Mouse (Mus musculus): Measurements from ENCODE around the gene Shf. TPM values are rescaled to one million over a fixed set of nuclear protein-coding genes. Genes with fewer than 3 reads are reported as not detected.

Gene Shf
- polyA plus RNA-seq, 1 experiment, result 12.3 TPM

DNA sequence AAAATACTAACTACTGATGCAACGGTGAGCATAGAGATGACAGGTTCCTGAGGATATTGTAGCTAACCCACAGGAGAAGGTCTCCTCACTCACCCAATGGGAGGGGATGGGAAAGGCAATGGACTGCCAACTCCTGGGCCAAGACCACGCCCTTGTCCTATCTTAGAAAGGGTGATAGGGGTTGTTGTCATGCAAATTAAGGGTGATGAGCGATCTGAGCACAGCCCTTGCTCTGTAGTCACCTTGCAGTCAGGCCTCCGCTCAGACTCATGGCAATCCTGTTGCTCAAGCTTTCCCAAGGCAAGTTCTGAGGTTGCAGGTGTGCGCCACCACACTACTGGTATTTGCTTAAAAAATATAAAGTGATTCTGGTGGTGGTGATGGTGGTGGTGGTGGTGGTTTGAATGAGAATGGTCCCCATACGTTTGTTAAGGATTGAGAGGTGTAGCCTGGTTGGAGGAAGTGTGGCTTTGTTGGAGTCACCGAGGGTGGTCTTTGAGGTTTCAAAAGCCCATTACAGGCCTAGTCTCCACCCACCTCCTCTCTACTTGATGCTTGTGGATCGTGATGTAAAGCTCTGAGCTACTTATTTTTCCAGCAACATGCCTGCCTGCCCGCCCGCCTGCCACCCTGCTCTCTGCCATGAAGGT lies 1.3 kb upstream of the Shf start:
- no peak overlapping the region for H3K4me3 ChIP-seq (ENCODE audit: insufficient read depth, low read length)
- TF ChIP-seq POLR2A (IDR thresholded peaks at IDR 0.05; ENCODE audit: low read depth, low read length), result no peak
- TF ChIP-seq CTCF (IDR thresholded peaks at IDR 0.05; ENCODE audit: borderline replicate concordance, insufficient read depth, low read length), result no peak

GRCm38 (mm10) chr2:122368081-122368971 lies 636 bp downstream of the Shf start:
- H3K4me3 ChIP-seq (ENCODE audit: insufficient read depth, low read length), result peak overlapping the region; percentile 60
- TF ChIP-seq CTCF (IDR thresholded peaks at IDR 0.05; ENCODE audit: borderline replicate concordance, insufficient read depth, low read length), result no peak
- TF ChIP-seq POLR2A (IDR thresholded peaks at IDR 0.05; ENCODE audit: low read depth, low read length), result no peak
- no peak overlapping the region for H3K27ac ChIP-seq (ENCODE audit: insufficient read depth, low read length)
- H3K4me1 ChIP-seq (ENCODE audit: control insufficient read depth, insufficient read depth, low read length), result peaks cover 4% of the 10 kb centered on the region; the same call in 1 of the 2 replicates

More for the DNA sequence above, 1.3 kb upstream of the Shf start:
- no peak overlapping the region for H3K27ac ChIP-seq (ENCODE audit: insufficient read depth, low read length)
- H3K4me1 ChIP-seq (ENCODE audit: control insufficient read depth, insufficient read depth, low read length), result peaks cover 4% of the 10 kb centered on the region; the same call in 1 of the 2 replicates

DNA sequence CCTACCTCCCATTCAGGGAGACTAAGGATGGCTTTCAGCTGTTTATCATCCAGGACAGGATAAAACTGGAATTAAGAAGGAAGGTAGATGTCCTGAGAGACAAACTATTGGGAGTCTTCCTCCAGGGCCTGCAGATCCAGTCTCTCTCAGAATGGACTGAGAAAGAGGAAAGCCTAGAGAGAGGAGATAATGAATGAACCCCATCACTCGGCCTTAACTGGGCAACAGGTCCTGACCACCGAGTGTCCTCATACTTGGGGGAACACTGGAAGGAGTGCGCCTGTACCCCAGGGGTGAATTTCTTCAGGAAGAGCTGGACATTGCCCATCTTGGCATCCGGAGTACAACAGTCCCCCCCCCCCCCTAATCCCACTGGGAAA lies 1.3 kb downstream of the Shf start:
- H3K4me1 ChIP-seq (ENCODE audit: control insufficient read depth, insufficient read depth, low read length), result peaks cover 4% of the 10 kb centered on the region; the same call in 1 of the 2 replicates
- H3K27ac ChIP-seq (ENCODE audit: insufficient read depth, low read length), result no peak overlapping the region
- peak overlapping the region; percentile 60 for H3K4me3 ChIP-seq (ENCODE audit: insufficient read depth, low read length)
- TF ChIP-seq POLR2A (IDR thresholded peaks at IDR 0.05; ENCODE audit: low read depth, low read length) (no peak), CTCF (IDR thresholded peaks at IDR 0.05; ENCODE audit: borderline replicate concordance, insufficient read depth, low read length) (no peak)

DNA sequence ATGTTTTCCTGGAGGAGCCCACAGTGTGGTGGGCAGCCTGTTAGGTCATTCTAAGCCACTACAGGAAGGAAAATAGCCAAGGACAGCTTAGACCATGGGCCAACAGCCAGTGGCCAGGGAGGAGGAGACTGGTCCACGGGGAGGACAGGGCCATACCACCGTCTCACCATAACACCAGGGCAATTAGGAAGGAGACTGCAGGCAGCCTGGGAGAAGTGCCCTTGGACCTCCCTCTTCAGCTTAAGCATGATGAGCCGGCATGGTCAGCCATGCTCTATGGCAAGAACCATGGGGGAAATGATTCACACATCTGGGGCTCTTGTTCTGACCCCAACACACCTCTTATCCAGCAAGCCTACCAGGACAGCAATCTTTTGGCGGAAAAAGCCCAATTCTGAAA lies 1.8 kb downstream of the Shf start:
- H3K27ac ChIP-seq (ENCODE audit: insufficient read depth, low read length), result no peak overlapping the region
- TF ChIP-seq CTCF (IDR thresholded peaks at IDR 0.05; ENCODE audit: borderline replicate concordance, insufficient read depth, low read length) (no peak), POLR2A (IDR thresholded peaks at IDR 0.05; ENCODE audit: low read depth, low read length) (no peak)

GRCm38 (mm10) chr2:122366706-122367105 lies 2.3 kb downstream of the Shf start:
- H3K27ac ChIP-seq (ENCODE audit: insufficient read depth, low read length), result no peak overlapping the region
- TF ChIP-seq CTCF (IDR thresholded peaks at IDR 0.05; ENCODE audit: borderline replicate concordance, insufficient read depth, low read length) (no peak), POLR2A (IDR thresholded peaks at IDR 0.05; ENCODE audit: low read depth, low read length) (no peak)
- H3K4me3 ChIP-seq (ENCODE audit: insufficient read depth, low read length), result no peak overlapping the region
- H3K4me1 ChIP-seq (ENCODE audit: control insufficient read depth, insufficient read depth, low read length), result peaks cover 4% of the 10 kb centered on the region; the same call in 1 of the 2 replicates

More for the DNA sequence above, 1.8 kb downstream of the Shf start:
- peak overlapping the region; percentile 60; the same call in 1 of the 2 replicates for H3K4me3 ChIP-seq (ENCODE audit: insufficient read depth, low read length)
- H3K4me1 ChIP-seq (ENCODE audit: control insufficient read depth, insufficient read depth, low read length), result peaks cover 4% of the 10 kb centered on the region; the same call in 1 of the 2 replicates

- Histone ChIP-seq H3K27ac (ENCODE audit: insufficient read depth, low read length) (no peak overlapping the region), H3K4me3 (ENCODE audit: insufficient read depth, low read length) (no peak overlapping the region), H3K4me1 (ENCODE audit: control insufficient read depth, insufficient read depth, low read length) (peaks cover 4% of the 10 kb centered on the region; the same call in 1 of the 2 replicates)
- TF ChIP-seq CTCF (IDR thresholded peaks at IDR 0.05; ENCODE audit: borderline replicate concordance, insufficient read depth, low read length) (no peak), POLR2A (IDR thresholded peaks at IDR 0.05; ENCODE audit: low read depth, low read length) (no peak)
Observed at GRCm38 (mm10) chr2:122366039-122366438, 2.9 kb downstream of the Shf start.

DNA sequence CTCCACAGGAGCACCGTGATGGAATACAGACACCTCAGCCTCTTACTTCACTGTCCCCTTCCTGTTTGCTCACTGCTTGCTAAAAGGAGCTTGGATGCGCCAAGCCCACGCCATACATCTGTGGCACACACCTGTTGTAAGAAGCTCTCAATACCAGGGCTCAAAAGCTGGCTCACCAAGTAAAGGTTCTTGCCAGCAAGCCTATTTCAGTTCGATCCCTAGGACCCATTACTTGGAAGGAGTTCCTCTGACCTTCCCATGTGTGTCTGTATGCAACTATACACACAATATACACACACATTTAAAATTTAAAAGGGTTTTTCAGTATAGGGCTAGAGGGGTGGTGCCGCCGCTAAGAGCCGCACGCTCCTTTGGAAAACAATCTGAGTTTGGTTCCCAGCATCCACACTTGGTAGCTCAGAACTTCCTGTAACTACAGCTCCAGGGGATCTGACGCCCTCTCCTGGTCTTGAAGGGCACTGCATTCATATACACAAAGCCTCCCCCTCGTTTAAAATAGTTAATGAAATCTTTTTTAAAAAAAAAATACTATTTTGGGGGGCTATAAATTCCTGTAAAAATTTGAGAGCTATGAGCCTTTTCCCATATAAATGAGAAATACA lies 3.6 kb downstream of the Shf start:
- H3K4me3 ChIP-seq (ENCODE audit: insufficient read depth, low read length), result no peak overlapping the region
- H3K27ac ChIP-seq (ENCODE audit: insufficient read depth, low read length), result no peak overlapping the region
- TF ChIP-seq POLR2A (IDR thresholded peaks at IDR 0.05; ENCODE audit: low read depth, low read length), result no peak
- TF ChIP-seq CTCF (IDR thresholded peaks at IDR 0.05; ENCODE audit: borderline replicate concordance, insufficient read depth, low read length), result no peak; the same call in 1 of the 2 replicates
- H3K4me1 ChIP-seq (ENCODE audit: control insufficient read depth, insufficient read depth, low read length), result peaks cover 4% of the 10 kb centered on the region; the same call in 1 of the 2 replicates

GRCm38 (mm10) chr2:122364352-122364944 lies 4.5 kb downstream of the Shf start:
- H3K4me3 ChIP-seq (ENCODE audit: insufficient read depth, low read length), result no peak overlapping the region
- no peak overlapping the region for H3K27ac ChIP-seq (ENCODE audit: insufficient read depth, low read length)
- peaks cover 4% of the 10 kb centered on the region; the same call in 1 of the 2 replicates for H3K4me1 ChIP-seq (ENCODE audit: control insufficient read depth, insufficient read depth, low read length)
- TF ChIP-seq POLR2A (IDR thresholded peaks at IDR 0.05; ENCODE audit: low read depth, low read length), result no peak
- TF ChIP-seq CTCF (IDR thresholded peaks at IDR 0.05; ENCODE audit: borderline replicate concordance, insufficient read depth, low read length), result no peak

All from embryonic fibroblast, embryonic 13.5 days (primary cell).